Comparison of ENCODE assay signal across 7 mouse cellular contexts in genomic region chr6:54815428-54816130, GRCm38 (mm10). TPM values are rescaled to one million over a fixed set of nuclear protein-coding genes. Genes with fewer than 3 reads are reported as not detected.
DNase-seq lines count a peak whose midpoint lies in the region; ATAC-seq and TF ChIP-seq lines count a peak whose summit lies in the region.

No protein-coding gene starts in this region.

- H3K4me1 ChIP-seq in lung, embryonic 14.5 days (ENCODE audit: insufficient read depth) = peaks cover 28% of the 10 kb centered on the region
- H3K4me1 ChIP-seq in lung, adult 2 months (ENCODE audit: control insufficient read depth, insufficient read depth, low read length) = peaks cover 19% of the 10 kb centered on the region
- peaks cover 20% of the 10 kb centered on the region for H3K4me1 ChIP-seq in embryonic facial prominence, embryonic 14.5 days (ENCODE audit: control insufficient read depth, insufficient read depth, low read length)
- H3K4me1 ChIP-seq in intestine, embryonic 16.5 days (ENCODE audit: control insufficient read depth, insufficient read depth, low read length) = peaks cover 28% of the 10 kb centered on the region
- peaks cover 35% of the 10 kb centered on the region for H3K4me1 ChIP-seq in neural tube, embryonic 15.5 days

- peak overlapping the region; percentile 82 for H3K4me2 ChIP-seq in lung, embryonic 14.5 days
- peak overlapping the region; percentile 61 for H3K4me2 ChIP-seq in embryonic facial prominence, embryonic 14.5 days (ENCODE audit: low read depth, low read length)
- H3K4me2 ChIP-seq in intestine, embryonic 16.5 days (ENCODE audit: low read depth, low read length) = peak overlapping the region; percentile 49; the same call in 1 of the 2 replicates
- H3K4me2 ChIP-seq in neural tube, embryonic 15.5 days = peak overlapping the region; percentile 69

- 73% methylated on average over 9 of the region's 9 CpGs for WGBS in lung, embryonic 14.5 days
- 64% methylated on average over 9 of the region's 9 CpGs for WGBS in lung, adult 2 months
- WGBS in embryonic facial prominence, embryonic 14.5 days = 81% methylated on average over 9 of the region's 9 CpGs
- 76% methylated on average over 9 of the region's 9 CpGs for WGBS in intestine, embryonic 16.5 days
- 84% methylated on average over 9 of the region's 9 CpGs for WGBS in neural tube, embryonic 15.5 days

- no peak overlapping the region; the same call in 1 of the 2 replicates for H3K9ac ChIP-seq in lung, embryonic 14.5 days
- no peak overlapping the region for H3K9ac ChIP-seq in embryonic facial prominence, embryonic 14.5 days (ENCODE audit: low read depth, low read length)
- 0 out of 2 replicates have a peak overlapping the region, but pooled peaks have one; percentile 13 for H3K9ac ChIP-seq in intestine, embryonic 16.5 days (ENCODE audit: low read depth, low read length)
- no peak overlapping the region for H3K9ac ChIP-seq in neural tube, embryonic 15.5 days (replicated peaks)

- no peak for ATAC-seq in lung, embryonic 14.5 days (ENCODE audit: insufficient read depth)
- ATAC-seq in embryonic facial prominence, embryonic 14.5 days (ENCODE audit: low read depth) = no peak
- no peak for ATAC-seq in intestine, embryonic 16.5 days
- no peak for ATAC-seq in neural tube, embryonic 15.5 days (ENCODE audit: low FRiP score)

- no peak for TF ChIP-seq POLR2A in lung, adult 2 months (IDR thresholded peaks at IDR 0.05; ENCODE audit: borderline replicate concordance, extremely low read depth, low read depth, low read length)

- H3K9me3 ChIP-seq in lung, embryonic 14.5 days (ENCODE audit: low read depth, low read length) = no peaks in the 10 kb centered on the region
- no peaks in the 10 kb centered on the region for H3K9me3 ChIP-seq in embryonic facial prominence, embryonic 14.5 days (ENCODE audit: control insufficient read depth, low read length)
- H3K9me3 ChIP-seq in intestine, embryonic 16.5 days (ENCODE audit: control insufficient read depth, low read length) = no peaks in the 10 kb centered on the region
- no peaks in the 10 kb centered on the region for H3K9me3 ChIP-seq in neural tube, embryonic 15.5 days (replicated peaks)

- no peaks in the 10 kb centered on the region for H3K27me3 ChIP-seq in lung, embryonic 14.5 days (ENCODE audit: insufficient read depth, low read length)
- H3K27me3 ChIP-seq in embryonic facial prominence, embryonic 14.5 days (replicated peaks; ENCODE audit: control insufficient read depth, insufficient read depth, low read length) = no peaks in the 10 kb centered on the region
- H3K27me3 ChIP-seq in intestine, embryonic 16.5 days (replicated peaks; ENCODE audit: control insufficient read depth, insufficient read depth, low read length) = no peaks in the 10 kb centered on the region
- peaks cover 5% of the 10 kb centered on the region; the same call in 1 of the 2 replicates for H3K27me3 ChIP-seq in neural tube, embryonic 15.5 days (replicated peaks)

- peak overlapping the region; percentile 78; the same call in 1 of the 2 replicates for H3K4me3 ChIP-seq in lung, embryonic 14.5 days (ENCODE audit: low read depth, low read length)
- H3K4me3 ChIP-seq in lung, adult 2 months (replicated peaks; ENCODE audit: extremely low read depth, low read depth, low read length) = no peak overlapping the region
- no peak overlapping the region; the same call in 1 of the 2 replicates for H3K4me3 ChIP-seq in embryonic facial prominence, embryonic 14.5 days (ENCODE audit: low read depth, low read length)
- no peak overlapping the region; the same call in 1 of the 2 replicates for H3K4me3 ChIP-seq in intestine, embryonic 16.5 days (ENCODE audit: low read length)
- peak overlapping the region; percentile 83; the same call in 1 of the 2 replicates for H3K4me3 ChIP-seq in neural tube, embryonic 15.5 days (replicated peaks)

- no peak for TF ChIP-seq CTCF in lung, embryonic 14.5 days (IDR thresholded peaks at IDR 0.05; ENCODE audit: low read depth)
- no peak for TF ChIP-seq CTCF in lung, adult 2 months (IDR thresholded peaks at IDR 0.05; ENCODE audit: insufficient read depth, low read length)

- no peak overlapping the region for H3K27ac ChIP-seq in lung, embryonic 14.5 days (ENCODE audit: low read depth)
- H3K27ac ChIP-seq in embryonic facial prominence, embryonic 14.5 days (replicated peaks; ENCODE audit: low read depth, low read length) = no peak overlapping the region
- H3K27ac ChIP-seq in intestine, embryonic 16.5 days (ENCODE audit: low read length) = peak overlapping the region; percentile 47; the same call in 1 of the 2 replicates
- 0 out of 2 replicates have a peak overlapping the region, but pooled peaks have one; percentile 42 for H3K27ac ChIP-seq in neural tube, embryonic 15.5 days (replicated peaks)

- no peaks in the 10 kb centered on the region for H3K36me3 ChIP-seq in lung, embryonic 14.5 days (ENCODE audit: insufficient read depth)
- no peaks in the 10 kb centered on the region for H3K36me3 ChIP-seq in embryonic facial prominence, embryonic 14.5 days (ENCODE audit: control insufficient read depth, insufficient read depth, low read length)
- no peaks in the 10 kb centered on the region for H3K36me3 ChIP-seq in intestine, embryonic 16.5 days (ENCODE audit: control insufficient read depth, insufficient read depth, low read length)
- no peaks in the 10 kb centered on the region for H3K36me3 ChIP-seq in neural tube, embryonic 15.5 days

- DNase-seq in lung, embryonic 14.5 days = no peak
- no peak for DNase-seq in lung, adult 2 months
- no peak for DNase-seq in embryonic facial prominence, embryonic 14.5 days (ENCODE audit: low spot score)
- no peak for DNase-seq in layer of hippocampus, adult 18-20 months (ENCODE audit: low spot score in 2 of 2)
- no peak for DNase-seq in embryo, embryonic 9.5 days (ENCODE audit: extremely low spot score)

RNA-seq across cellular contexts. Expression of gene Znrf2, which starts 1.1 kb away (rescaled TPM):
- polyA plus RNA-seq in lung, embryonic 14.5 days (2014; fragmentation: Nextera tagmentation; extraction: Ambion mirVana) = 3.2 and 3.9 TPM in 2 replicates
- 6.9 and 8.3 TPM in 2 replicates for polyA plus RNA-seq in lung, adult 2 months (2012; rRNA removed)
- 4.9 and 5.1 TPM in 2 replicates for polyA plus RNA-seq in embryonic facial prominence, embryonic 14.5 days (2014; fragmentation: Nextera tagmentation; extraction: Ambion mirVana)
- polyA plus RNA-seq in intestine, embryonic 16.5 days (2015; fragmentation: Nextera tagmentation; extraction: Ambion mirVana) = 5.0 and 5.5 TPM in 2 replicates
- 5.8 and 5.9 TPM in 2 replicates for polyA plus RNA-seq in neural tube, embryonic 15.5 days (2015; fragmentation: Nextera tagmentation; extraction: Ambion mirVana)
- total RNA-seq in layer of hippocampus, adult 18-20 months (2021) = 10 to 100 TPM; 21.5 to 23.7 TPM

Comparison
In these comparisons a context has a peak if more than half of its experiments do, and no peak if none do; other contexts are left out.
1. H3K4me3 ChIP-seq: peak in lung, embryonic 14.5 days (single experiment) and neural tube, embryonic 15.5 days (single experiment); none in lung, adult 2 months (single experiment), embryonic facial prominence, embryonic 14.5 days (single experiment) and intestine, embryonic 16.5 days (single experiment).
2. H3K27ac ChIP-seq: peak in intestine, embryonic 16.5 days (single experiment) and neural tube, embryonic 15.5 days (single experiment); none in lung, embryonic 14.5 days (single experiment) and embryonic facial prominence, embryonic 14.5 days (single experiment).
3. Peak in every context shown above with its lines, with median percentiles within 50 percentile points of each other: H3K4me2 ChIP-seq.